Mouse (Mus musculus) embryonic stem cell, embryonic (primary cell): ENCODE measurements around the gene Slfn14.

ENCODE experiments used
- CTCF ChIA-PET, 4 experiments: fragments of 300-600 bp in 2 of 4; fragments of 350-600 bp in 2 of 4; sonication (Branson Sonifier 250); formaldehyde crosslinking; loops; one replicate each; lab custom pipeline; 2022; ENCODE audit warnings: inconsistent platforms in 2 of 4; lab: Charles Lee
- POLR2A ChIA-PET, 4 experiments: fragments of 300-600 bp in 2 of 4; fragments of 350-600 bp in 2 of 4; sonication (Branson Sonifier 250); formaldehyde crosslinking; loops; one replicate each; lab custom pipeline; 2022; ENCODE audit warnings: antibody characterized with exemption in 4 of 4, inconsistent platforms in 1 of 4; lab: Charles Lee

Slfn14 gene

GRCm38 (mm10) chr11:83293182-83293581 is 6.7 kb upstream of the Slfn14 start:
- ChIA-PET POLR2A (interaction anchor here in 2 of 4 experiments (0.7 to 6.6 kb wide), 9 partner anchors 8 to 186 kb away, joined by 3 to 105 read pairs (median 4); partner anchors contain the start of genes Pex12 (in 2 of the 2) and Ap2b1 (in 1 of the 2)), CTCF (no interaction called here)

GRCm38 (mm10) chr11:83292251-83292587 is 5.7 kb upstream of the Slfn14 start:
- ChIA-PET POLR2A (interaction anchor here in 3 of 4 experiments (0.6 to 6.6 kb wide), 14 partner anchors 8 to 1888 kb away, joined by 3 to 105 read pairs (median 5); partner anchors contain the start of genes Pex12 (in 2 of the 3), Ap2b1 (in 1 of the 3), Cct6b (in 1 of the 3) and Zfp830 (in 1 of the 3)), CTCF (interaction anchor here in 1 of 4 experiments (0.6 kb wide), 1 partner anchor 679 kb away, joined by 3 read pairs; no protein-coding TSS in a partner anchor)

- POLR2A ChIA-PET = interaction anchor here (0.5 to 9.1 kb wide), 49 partner anchors 7 to 1887 kb away, joined by 3 to 111 read pairs (median 4); partner anchors contain the start of genes Ap2b1 (in 2 of the 4), Pex12 (in 2 of the 4), Cct6b (in 1 of the 4) and Mmp28 (in 1 of the 4)
- CTCF ChIA-PET = interaction anchor here in 3 of 4 experiments (0.6 to 1.4 kb wide), 7 partner anchors 10 to 1309 kb away, joined by 3 to 4 read pairs (median 3); partner anchors contain the start of gene Pex12 (in 1 of the 3)
Observed at GRCm38 (mm10) chr11:83291375-83292250, 5.1 kb upstream of the Slfn14 start.

- ChIA-PET POLR2A (interaction anchor here in 3 of 4 experiments (0.6 to 9.1 kb wide), 13 partner anchors 8 to 183 kb away, joined by 3 to 111 read pairs (median 5); partner anchors contain the start of genes Ap2b1 (in 3 of the 3), Pex12 (in 2 of the 3) and Taf15 (in 1 of the 3)), CTCF (interaction anchor here in 3 of 4 experiments (0.6 to 1.1 kb wide), 7 partner anchors 9 to 63 kb away, joined by 3 to 6 read pairs (median 3); partner anchors contain the start of gene Ap2b1 (in 2 of the 3))
Observed at GRCm38 (mm10) chr11:83289633-83290032, 3.1 kb upstream of the Slfn14 start.

- POLR2A ChIA-PET = interaction anchor here (0.5 to 9.1 kb wide), 14 partner anchors 8 to 184 kb away, joined by 3 to 111 read pairs (median 4); partner anchors contain the start of genes Ap2b1 (in 3 of the 4), Pex12 (in 2 of the 4) and Taf15 (in 1 of the 4)
- CTCF ChIA-PET = interaction anchor here in 3 of 4 experiments (0.7 to 1.1 kb wide), 5 partner anchors 10 to 57 kb away, joined by 3 to 6 read pairs (median 4); partner anchors contain the start of gene Ap2b1 (in 2 of the 3)
Observed at GRCm38 (mm10) chr11:83289036-83289435, 2.5 kb upstream of the Slfn14 start.

- ChIA-PET CTCF (no interaction called here), POLR2A (interaction anchor here (0.7 to 9.1 kb wide), 12 partner anchors 8 to 51 kb away, joined by 3 to 111 read pairs (median 4); partner anchors contain the start of genes Ap2b1 (in 3 of the 4) and Pex12 (in 1 of the 4))
Observed at GRCm38 (mm10) chr11:83285627-83286026, 899 bp downstream of the Slfn14 start.

GRCm38 (mm10) chr11:83282084-83282483 is 4.4 kb downstream of the Slfn14 start:
- ChIA-PET CTCF (no interaction called here), POLR2A (interaction anchor here in 3 of 4 experiments (1.5 to 3.1 kb wide), 5 partner anchors 9 to 12 kb away, joined by 5 to 16 read pairs (median 7); no protein-coding TSS in a partner anchor)

GRCm38 (mm10) chr11:83279691-83280090 is 6.8 kb downstream of the Slfn14 start:
- ChIA-PET POLR2A (interaction anchor here in 3 of 4 experiments (1.0 to 3.0 kb wide), 12 partner anchors 8 to 43 kb away, joined by 3 to 12 read pairs (median 6); partner anchors contain the start of gene Ap2b1 (in 3 of the 3)), CTCF (no interaction called here)

- CTCF ChIA-PET = no interaction called here
- POLR2A ChIA-PET = interaction anchor here in 3 of 4 experiments (0.6 to 3.0 kb wide), 15 partner anchors 8 to 124 kb away, joined by 3 to 12 read pairs (median 5); partner anchors contain the start of gene Ap2b1 (in 3 of the 3)
Observed at GRCm38 (mm10) chr11:83279024-83279423, 7.5 kb downstream of the Slfn14 start.

- ChIA-PET POLR2A (interaction anchor here in 3 of 4 experiments (0.6 to 6.9 kb wide), 3 partner anchors 11 to 46 kb away, joined by 3 to 111 read pairs (median 64); partner anchors contain the start of genes Ap2b1 (in 1 of the 3) and Slfn14 (in 1 of the 3)), CTCF (no interaction called here)
Observed at GRCm38 (mm10) chr11:83276251-83276650, 10.3 kb downstream of the Slfn14 start.

- CTCF ChIA-PET = interaction anchor here in 2 of 4 experiments (0.7 to 1.0 kb wide), 2 partner anchors 153 to 689 kb away, joined by 3 read pairs; no protein-coding TSS in a partner anchor
Observed at GRCm38 (mm10) chr11:83271951-83272843, 14.3 kb downstream of the Slfn14 start.

GRCm38 (mm10) chr11:83271151-83271950 is 15.2 kb downstream of the Slfn14 start:
- POLR2A ChIA-PET = interaction anchor here (0.6 to 8.9 kb wide), 82 partner anchors 8 to 1658 kb away, joined by 3 to 111 read pairs (median 3); partner anchors contain the start of genes Ap2b1 (in 3 of the 4), Pex12 (in 2 of the 4), Rasl10b (in 2 of the 4) and Slfn14 (in 2 of the 4)
- CTCF ChIA-PET = interaction anchor here in 1 of 4 experiments (0.7 kb wide), 1 partner anchor 302 kb away, joined by 3 read pairs; no protein-coding TSS in a partner anchor

More at GRCm38 (mm10) chr11:83271951-83272843, 14.3 kb downstream of the Slfn14 start:
- POLR2A ChIA-PET = interaction anchor here (0.6 to 8.9 kb wide), 75 partner anchors 7 to 1659 kb away, joined by 3 to 111 read pairs (median 4); partner anchors contain the start of genes Ap2b1 (in 3 of the 4), Pex12 (in 2 of the 4), Slfn14 (in 2 of the 4) and Rasl10b (in 1 of the 4)

GRCm38 (mm10) chr11:83270842-83271150 is 15.7 kb downstream of the Slfn14 start:
- POLR2A ChIA-PET = interaction anchor here in 3 of 4 experiments (0.5 to 8.9 kb wide), 47 partner anchors 8 to 1658 kb away, joined by 3 to 111 read pairs (median 4); partner anchors contain the start of genes Ap2b1 (in 3 of the 3), Pex12 (in 1 of the 3), Rasl10b (in 1 of the 3) and Slfn14 (in 1 of the 3)

GRCm38 (mm10) chr11:83263146-83263545 is 23.4 kb downstream of the Slfn14 start:
- POLR2A ChIA-PET = interaction anchor here in 3 of 4 experiments (0.8 to 1.9 kb wide), 6 partner anchors 8 to 31 kb away, joined by 3 to 5 read pairs (median 4); no protein-coding TSS in a partner anchor

More at GRCm38 (mm10) chr11:83270842-83271150, 15.7 kb downstream of the Slfn14 start:
- CTCF ChIA-PET = no interaction called here

GRCm38 (mm10) chr11:83262673-83263072 is 23.9 kb downstream of the Slfn14 start:
- POLR2A ChIA-PET = interaction anchor here in 3 of 4 experiments (0.8 to 1.9 kb wide), 5 partner anchors 9 to 31 kb away, joined by 3 to 5 read pairs (median 4); no protein-coding TSS in a partner anchor

More at GRCm38 (mm10) chr11:83263146-83263545, 23.4 kb downstream of the Slfn14 start:
- CTCF ChIA-PET = interaction anchor here (0.6 to 1.7 kb wide), 9 partner anchors 21 to 1006 kb away, joined by 3 read pairs; no protein-coding TSS in a partner anchor

More at GRCm38 (mm10) chr11:83262673-83263072, 23.9 kb downstream of the Slfn14 start:
- CTCF ChIA-PET = interaction anchor here in 3 of 4 experiments (0.7 to 1.7 kb wide), 7 partner anchors 21 to 348 kb away, joined by 3 read pairs; no protein-coding TSS in a partner anchor
